Mouse (Mus musculus) thymus, postnatal 0 days (tissue): ENCODE measurements around the gene Pmpca. TPM values are rescaled to one million over a fixed set of nuclear protein-coding genes. Genes with fewer than 3 reads are reported as not detected.

ENCODE experiments used
- DNase-seq: peaks from one replicate; pipeline ENCODE4 v3.0.0-alpha.2; 2015; ENCODE audit warnings: low spot score
- polyA plus RNA-seq: library from polyadenylated mRNA; unstranded; fragments of >200 nt; fragmentation: Nextera tagmentation; extraction: Ambion mirVana; gene quantifications from 2 replicates; pipeline ENCODE4 v1.2.1, GENCODE M21; 2015

Gene Pmpca
- polyA plus RNA-seq, 1 experiment from 2014 or later = 83.4 TPM

DNA sequence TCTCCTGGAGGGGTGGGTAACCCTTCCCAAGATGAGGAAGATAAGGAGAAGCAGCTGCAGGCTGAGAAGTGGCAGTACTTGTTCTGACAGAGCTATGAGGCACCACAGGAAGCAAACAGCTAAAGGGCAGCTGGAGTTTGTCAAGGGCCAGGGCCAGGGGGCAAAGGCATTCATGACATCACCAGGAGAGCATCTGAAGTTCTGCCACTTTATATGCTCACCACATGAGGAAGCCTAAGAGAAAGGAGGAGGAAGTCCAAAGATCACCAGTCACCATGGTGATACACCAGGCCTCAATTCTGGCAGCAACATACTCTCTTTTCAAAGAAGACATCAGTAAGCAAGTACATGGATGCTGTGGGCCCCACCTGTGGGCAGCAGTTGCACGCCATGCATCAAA is 33.9 kb downstream of the Pmpca start:
- no peak for DNase-seq

DNA sequence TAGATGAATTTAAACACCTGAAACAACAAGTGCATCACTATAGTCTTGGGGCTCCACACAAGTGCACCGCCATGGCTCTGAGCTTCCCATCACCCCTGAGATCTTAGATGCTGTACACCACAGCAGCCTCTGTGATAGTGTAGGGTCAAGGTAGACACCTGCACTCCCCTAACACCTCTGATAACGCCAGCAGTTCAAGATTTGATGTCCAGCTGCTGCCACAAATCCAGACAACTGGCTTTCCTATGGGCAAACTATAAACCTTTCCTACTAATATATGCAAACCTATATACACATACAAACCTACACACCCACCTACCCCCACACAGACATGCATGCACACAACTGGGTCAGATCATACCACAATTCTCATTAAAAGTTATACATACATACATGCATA is 35.4 kb downstream of the Pmpca start:
- no peak for DNase-seq

DNA sequence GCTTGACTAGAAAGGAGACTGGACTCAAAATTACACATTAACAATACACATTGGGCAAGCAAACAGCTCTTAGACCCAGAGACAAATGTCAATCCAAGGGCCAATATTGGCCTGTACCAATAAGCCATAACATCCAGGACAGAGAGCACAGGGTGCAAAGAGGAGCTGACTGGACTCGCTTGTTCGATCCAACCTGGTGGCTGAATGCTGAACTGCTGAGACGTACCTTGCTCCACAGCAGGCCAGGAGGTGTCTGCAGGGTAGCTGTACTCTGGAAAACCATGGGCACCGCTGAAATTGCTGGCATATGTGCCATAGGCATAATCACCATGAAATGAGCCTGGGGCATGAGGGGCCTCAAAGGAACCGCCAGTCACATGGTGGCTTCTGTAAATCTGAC is 40.7 kb downstream of the Pmpca start:
- no peak for DNase-seq

GRCm38 (mm10) chr2:26434791-26435572 is 45.8 kb downstream of the Pmpca start:
- DNase-seq = no peak

DNA sequence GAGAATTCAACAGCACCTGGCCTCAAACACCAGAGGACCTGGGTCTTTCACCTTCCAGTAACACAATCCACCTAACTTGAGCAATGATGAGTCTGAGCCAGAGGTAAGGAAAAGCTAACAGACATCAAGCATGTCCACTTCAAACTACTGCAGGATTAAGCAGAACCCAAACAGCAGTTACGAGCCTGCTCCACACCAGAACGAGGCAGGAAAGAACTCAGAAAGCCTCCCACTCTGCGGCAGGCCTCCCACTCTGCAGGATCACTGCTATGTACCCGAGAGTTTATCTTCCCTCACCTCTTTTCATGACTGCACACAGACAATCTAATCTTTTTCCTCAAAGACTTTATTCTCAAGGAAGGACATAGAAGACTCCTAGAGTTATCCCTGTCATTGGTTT is 48.1 kb downstream of the Pmpca start:
- no peak for DNase-seq

- DNase-seq = no peak
Measured at GRCm38 (mm10) chr2:26438373-26438772, 49.2 kb downstream of the Pmpca start.

DNA sequence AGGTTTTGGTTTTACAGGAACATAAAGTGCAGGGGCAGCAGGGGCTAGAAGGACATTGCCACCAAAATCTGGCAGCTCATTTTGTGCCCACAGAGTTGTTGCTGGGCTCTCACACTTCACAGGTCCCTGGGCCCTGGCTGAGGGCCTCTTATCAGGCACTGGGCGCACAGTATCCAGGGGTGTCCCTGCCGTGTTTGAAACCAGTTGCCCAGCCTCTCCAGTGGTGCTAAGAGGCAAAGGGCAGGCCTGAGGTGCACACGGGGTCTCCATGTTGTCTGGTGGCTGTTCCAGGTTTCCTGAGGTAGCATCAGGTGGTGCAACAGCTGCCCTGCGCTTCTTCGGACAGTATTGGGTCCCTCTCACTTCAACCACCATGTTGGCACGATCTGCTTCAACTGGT is 50.5 kb downstream of the Pmpca start:
- DNase-seq = no peak

DNA sequence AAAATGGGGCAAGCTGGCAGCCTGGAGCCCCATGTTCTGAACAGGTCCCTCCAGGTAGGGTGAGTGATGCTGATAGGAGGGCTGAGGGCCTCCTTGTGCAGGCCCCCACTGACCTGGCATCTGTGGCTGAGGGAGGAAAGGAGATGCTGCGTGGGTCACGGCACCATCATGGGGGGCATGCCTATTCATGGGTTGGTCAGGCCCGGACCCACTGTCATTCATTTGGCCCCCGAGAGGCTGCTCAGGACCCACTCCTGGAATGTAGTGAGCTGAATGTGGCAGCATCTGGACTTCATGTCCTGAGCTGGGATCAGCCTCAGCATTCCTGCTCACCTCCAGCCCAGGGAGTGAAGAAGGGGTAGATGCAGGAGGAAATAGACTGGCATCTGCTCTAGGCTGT is 52.1 kb downstream of the Pmpca start:
- no peak for DNase-seq

GRCm38 (mm10) chr2:26441688-26442087 is 52.5 kb downstream of the Pmpca start:
- no peak for DNase-seq

- no peak for DNase-seq
Measured at GRCm38 (mm10) chr2:26442843-26443242, 53.7 kb downstream of the Pmpca start.

GRCm38 (mm10) chr2:26443876-26444275 is 54.7 kb downstream of the Pmpca start:
- no peak for DNase-seq

DNA sequence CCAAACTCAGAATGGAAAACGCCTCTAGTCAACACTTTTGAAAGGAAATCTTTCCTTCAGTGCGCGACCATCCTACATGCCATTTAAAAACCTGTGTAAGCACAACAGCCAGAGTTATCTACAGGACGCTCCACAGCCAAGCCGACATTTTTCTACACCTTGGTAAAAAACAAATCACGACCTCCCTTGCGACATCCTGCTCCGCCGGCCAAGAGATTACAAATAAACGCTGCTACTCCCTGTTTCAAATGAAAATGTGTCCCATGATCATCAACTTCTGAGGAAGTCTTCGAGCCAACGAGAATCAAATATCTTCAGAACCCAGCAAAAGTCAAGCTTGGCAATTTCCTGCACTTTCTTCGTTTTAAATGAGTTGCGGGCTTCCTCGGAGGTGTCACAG is 55.2 kb downstream of the Pmpca start:
- no peak for DNase-seq

DNA sequence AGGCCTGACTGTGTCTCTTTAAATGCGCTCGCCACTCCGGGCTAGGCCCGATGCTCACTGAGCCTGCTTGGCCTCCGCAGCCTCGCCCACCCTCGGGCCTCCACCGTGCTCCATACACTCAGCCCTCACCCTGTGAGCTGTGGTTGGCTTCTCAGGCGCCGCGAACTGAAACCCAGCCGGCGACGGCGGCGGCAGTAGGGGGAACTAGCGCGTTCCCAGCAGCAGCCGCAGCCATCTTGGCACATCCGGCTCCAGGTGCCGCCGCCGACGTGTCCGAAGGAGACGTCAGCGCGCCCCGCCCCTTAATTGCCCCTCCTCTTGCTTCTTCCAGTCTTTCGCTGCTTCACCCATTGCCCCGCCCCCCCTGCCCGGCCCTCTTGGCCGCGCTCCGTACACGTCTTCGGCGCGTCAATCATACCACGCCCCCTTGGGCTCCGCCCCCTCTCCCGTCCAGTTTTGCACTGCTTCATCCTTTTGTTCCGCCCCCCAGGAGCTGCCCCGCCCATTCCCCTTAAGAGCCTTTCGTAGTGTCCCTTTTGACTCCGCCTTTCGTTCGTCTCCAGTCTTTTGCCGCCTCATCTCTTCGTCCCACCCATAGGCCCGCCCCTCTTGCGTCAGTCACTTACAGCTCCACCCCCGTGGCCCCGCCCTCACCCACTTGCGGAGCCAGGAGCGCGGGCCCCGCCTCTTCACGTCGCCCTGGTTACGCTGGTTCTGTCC is 56.0 kb downstream of the Pmpca start, which contains the start of gene Sec16a:
TSS of gene Sec16a (minus strand) at position 271 of the 720 bp plus-strand sequence.
- peak; percentile 100 for DNase-seq

DNA sequence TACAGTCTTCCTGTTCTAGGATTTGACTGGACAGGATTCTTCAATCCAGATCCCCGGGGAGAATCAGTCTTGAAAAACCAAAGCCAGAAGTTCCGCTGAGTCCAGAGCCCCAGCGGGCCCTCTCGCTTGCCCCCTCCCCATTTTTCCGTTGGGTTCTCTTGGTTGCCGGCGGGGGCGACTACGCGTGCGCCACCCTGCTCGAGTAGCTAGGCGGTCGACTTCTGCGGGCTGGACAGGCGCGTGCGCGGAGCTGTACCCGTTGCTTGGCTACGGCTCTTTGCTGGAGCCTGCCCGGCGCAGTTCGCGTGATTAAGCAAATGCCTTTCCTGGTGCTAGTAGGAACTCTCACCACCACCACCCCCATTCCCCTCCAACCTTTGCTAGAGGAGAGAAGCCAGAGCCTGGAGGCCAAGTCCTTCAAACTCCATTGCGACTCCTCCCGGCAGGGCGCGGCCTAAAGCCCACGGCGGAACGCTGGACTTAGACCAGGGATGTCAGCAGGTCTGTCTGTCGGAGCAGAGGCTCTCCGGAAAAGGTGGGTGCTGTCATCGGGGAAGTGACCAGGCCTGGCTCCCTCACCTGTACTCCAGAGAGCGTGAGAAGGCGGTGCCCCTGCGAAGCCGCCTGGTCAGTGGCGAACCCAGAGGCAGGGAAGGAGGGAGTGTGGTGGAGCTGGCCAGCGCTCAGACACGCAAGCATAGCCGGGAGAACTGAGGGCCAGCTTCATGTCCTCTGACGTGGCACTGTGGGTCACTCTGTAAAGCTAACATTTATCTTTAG is 56.7 kb downstream of the Pmpca start:
- peak; percentile 93 for DNase-seq

GRCm38 (mm10) chr2:26446671-26447070 is 57.5 kb downstream of the Pmpca start:
- DNase-seq = no peak

Other genes starting within 250 kb of the Pmpca start
- 0.17 and 0.22 TPM in 2 replicates for gene Lhx3, start 181.1 kb upstream of the Pmpca start, polyA plus RNA-seq
- gene Qsox2, start 151.8 kb upstream of the Pmpca start, polyA plus RNA-seq = 15.2 and 15.3 TPM in 2 replicates
- 0.04 TPM in 2 replicates for gene Ccdc187, start 94.8 kb upstream of the Pmpca start, polyA plus RNA-seq
- 12.5 and 13.7 TPM in 2 replicates for gene Gpsm1, start 73.8 kb upstream of the Pmpca start, polyA plus RNA-seq
- gene Dnlz, start 37.2 kb upstream of the Pmpca start, polyA plus RNA-seq = 22.2 and 24.5 TPM in 2 replicates
- 15.9 and 17.1 TPM in 2 replicates for gene Card9, start 28.4 kb upstream of the Pmpca start, polyA plus RNA-seq
- 14.2 and 19.4 TPM in 2 replicates for gene Snapc4, start 8.7 kb upstream of the Pmpca start, polyA plus RNA-seq
- gene Entr1, start within 50 bp of the Pmpca start, polyA plus RNA-seq = 164 and 184 TPM in 2 replicates
- 13.9 and 14.1 TPM in 2 replicates for gene Inpp5e, start 19.9 kb downstream of the Pmpca start, polyA plus RNA-seq
- 12.4 and 12.9 TPM in 2 replicates for gene Sec16a, start 55.9 kb downstream of the Pmpca start, polyA plus RNA-seq
- 44.3 and 54.9 TPM in 2 replicates for gene Notch1, start 127.3 kb downstream of the Pmpca start, polyA plus RNA-seq
- gene Egfl7, start 190.7 kb downstream of the Pmpca start, polyA plus RNA-seq = 43.6 and 50.0 TPM in 2 replicates
- gene Gm20532, start 197.3 kb downstream of the Pmpca start, polyA plus RNA-seq = not detected in 2 replicates
- 14.7 and 14.9 TPM in 2 replicates for gene Agpat2, start 215.1 kb downstream of the Pmpca start, polyA plus RNA-seq
- gene Fam69b, start 239.1 kb downstream of the Pmpca start, polyA plus RNA-seq = 11.9 and 12.2 TPM in 2 replicates